Mouse (Mus musculus) hindbrain, embryonic 11.5 days (tissue): ENCODE measurements at regions not wholly inside any gene's neighbourhood (a gene's known extent, or its start where the extent isn't known, plus 50 kb on each side); places are given as distances from the start of the nearest gene placed in this dataset.

Source experiments
- ATAC-seq: fragments of 200-750 bp; cut with Nextera tagmentation; 2 replicates; pipeline ENCODE4 v1.8.0; 2017; ENCODE audit warnings: mild to moderate bottlenecking, moderate TSS enrichment, moderate library complexity; ENCODE audit not compliant: low FRiP score
- DNase-seq: peaks from one replicate; pipeline ENCODE4 v3.0.0-alpha.2; 2015; ENCODE audit warnings: low spot score
- H3K27ac ChIP-seq: fragments of 300-500 bp; sonication (generic); 2 replicates; pipeline ENCODE4 v1.5.1; 2014; ENCODE audit warnings: mild to moderate bottlenecking, low read depth, low read length
- H3K27me3 ChIP-seq: fragments of 300-500 bp; sonication (generic); 2 replicates; pipeline ENCODE4 v1.6.1; 2014; ENCODE audit warnings: mild to moderate bottlenecking, low read length, moderate library complexity, mixed read lengths; ENCODE audit not compliant: control insufficient read depth, insufficient read depth
- H3K36me3 ChIP-seq: fragments of 300-500 bp; sonication (generic); 2 replicates; pipeline ENCODE4 v1.6.1; 2014; ENCODE audit warnings: mild to moderate bottlenecking, low read length, moderate library complexity, mixed read lengths; ENCODE audit not compliant: control insufficient read depth, insufficient read depth
- H3K4me1 ChIP-seq: fragments of 300-500 bp; sonication (generic); replicated peaks from 2 replicates; pipeline ENCODE4 v1.6.1; 2014; ENCODE audit warnings: low read length, mixed read lengths; ENCODE audit not compliant: control insufficient read depth, insufficient read depth
- H3K4me2 ChIP-seq: fragments of 300-500 bp; sonication (generic); replicated peaks from 2 replicates; pipeline ENCODE4 v1.6.1; 2014; ENCODE audit warnings: mild to moderate bottlenecking, low read depth, low read length
- H3K4me3 ChIP-seq: fragments of 300-500 bp; sonication (generic); 2 replicates; pipeline ENCODE4 v1.5.1; 2014; ENCODE audit warnings: low read depth, low read length
- H3K9ac ChIP-seq: fragments of 300-500 bp; sonication (generic); 2 replicates; pipeline ENCODE4 v1.6.1; 2014; ENCODE audit warnings: low read depth, low read length
- H3K9me3 ChIP-seq: fragments of 300-500 bp; sonication (generic); 2 replicates; pipeline ENCODE4 v1.6.1; 2016; ENCODE audit warnings: low read length; ENCODE audit not compliant: control insufficient read depth
- WGBS: fragments of 180-500 bp; shearing (Covaris S2); extraction: QIAGEN DNeasy Blood & Tissue Kit; methylation state at CpG from one replicate; pipeline ENCODE4 v1.1.7; 2014; 5-methylcytosine and 5-hydroxymethylcytosine counted together

DNA sequence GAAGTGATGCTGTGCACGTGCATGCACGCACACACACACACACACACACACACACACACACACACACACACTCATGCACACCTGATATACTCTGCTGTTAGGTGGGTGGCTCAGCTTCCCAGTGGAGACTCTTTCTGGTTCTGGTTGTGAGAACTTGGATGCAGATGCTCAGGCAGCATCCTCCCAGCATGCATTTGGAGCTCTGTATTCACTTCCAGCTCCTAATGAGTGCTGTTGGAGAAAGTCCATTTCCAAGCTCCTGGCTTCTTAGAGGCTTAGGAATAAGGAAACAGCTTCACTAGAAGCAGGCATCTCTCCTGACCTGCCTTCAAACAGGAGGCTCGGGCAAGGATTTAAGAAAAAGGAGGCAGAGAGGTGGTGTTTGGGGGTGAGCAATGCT, 52.2 kb upstream of the Kazn start:
- Histone ChIP-seq H3K27me3 (no peaks in the 10 kb centered on the region), H3K4me1 (no peaks in the 10 kb centered on the region), H3K9ac (no peak overlapping the region), H3K4me2 (no peak overlapping the region), H3K36me3 (no peaks in the 10 kb centered on the region), H3K4me3 (no peak overlapping the region), H3K9me3 (no peaks in the 10 kb centered on the region), H3K27ac (no peak overlapping the region)
- 81% methylated on average over 3 of the region's 3 CpGs for WGBS
- DNase-seq (no peak), ATAC-seq (no peak)
